Mouse (Mus musculus) cerebellum, adult (tissue): ENCODE measurements at regions not wholly inside any gene's neighbourhood (a gene's known extent, or its start where the extent isn't known, plus 50 kb on each side); places are given as distances from the start of the nearest gene placed in this dataset.

Experiments
- ATAC-seq: cut with Nextera tagmentation; 2 replicates; pipeline ENCODE4 v1.9.2; 2017; ENCODE audit warnings: mild to moderate bottlenecking, moderate library complexity, mixed read lengths; ENCODE audit not compliant: insufficient number of reproducible peaks, low FRiP score, low TSS enrichment

- peak; percentile 88 for ATAC-seq
Observed at GRCm38 (mm10) chr3:9947357-9948065, 140.4 kb upstream of the Gm9833 start.

- no peak for ATAC-seq
Observed at GRCm38 (mm10) chr3:9948114-9948513, 139.8 kb upstream of the Gm9833 start.

- ATAC-seq, result no peak
Observed at GRCm38 (mm10) chr3:9957870-9958269, 130.0 kb upstream of the Gm9833 start.

- ATAC-seq, result peak; percentile 94
Observed at GRCm38 (mm10) chr3:9959716-9960661, 127.9 kb upstream of the Gm9833 start.

GRCm38 (mm10) chr3:9960696-9961095 is 127.2 kb upstream of the Gm9833 start:
- ATAC-seq, result peak; percentile 45
